Mouse (Mus musculus) cerebellum, postnatal 36 days (tissue): ENCODE results near the gene Ddah2.

Experiments used
- DNase-seq, 2 experiments: peaks; one replicate each; pipeline ENCODE4 v3.0.0; 2021 to 2022; ENCODE audit warnings: mixed read lengths in 2 of 2

Ddah2 gene

DNA sequence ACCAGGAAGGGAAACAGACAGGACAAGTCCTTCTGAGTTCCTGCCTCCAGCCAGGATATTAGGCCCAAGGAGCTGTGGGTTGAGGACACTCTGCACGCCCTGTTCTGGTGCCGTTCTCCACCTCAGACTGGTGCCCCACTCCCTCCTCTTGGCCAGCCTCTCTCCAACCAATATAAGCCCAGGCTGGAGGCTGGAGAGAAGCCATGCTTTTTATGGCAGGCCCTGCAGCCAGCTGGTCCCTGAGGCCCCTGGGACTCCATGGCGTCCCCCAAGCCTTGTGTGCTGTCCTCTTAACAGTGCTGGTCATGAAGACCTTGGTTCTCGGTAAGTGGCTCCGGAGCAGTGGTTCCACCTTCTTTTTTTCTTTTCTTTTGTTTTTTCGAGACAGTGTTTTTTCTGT is 49.3 kb downstream of the Ddah2 start, which contains the start of gene Ly6g5c:
Gene Ly6g5c (plus strand): TSS at position 183 of the 400 bp plus-strand sequence.
- DNase-seq, result peak; percentile 54 to 58
